Mouse (Mus musculus): ENCODE measurements around the gene Gpbp1.

Gpbp1 gene

DNA sequence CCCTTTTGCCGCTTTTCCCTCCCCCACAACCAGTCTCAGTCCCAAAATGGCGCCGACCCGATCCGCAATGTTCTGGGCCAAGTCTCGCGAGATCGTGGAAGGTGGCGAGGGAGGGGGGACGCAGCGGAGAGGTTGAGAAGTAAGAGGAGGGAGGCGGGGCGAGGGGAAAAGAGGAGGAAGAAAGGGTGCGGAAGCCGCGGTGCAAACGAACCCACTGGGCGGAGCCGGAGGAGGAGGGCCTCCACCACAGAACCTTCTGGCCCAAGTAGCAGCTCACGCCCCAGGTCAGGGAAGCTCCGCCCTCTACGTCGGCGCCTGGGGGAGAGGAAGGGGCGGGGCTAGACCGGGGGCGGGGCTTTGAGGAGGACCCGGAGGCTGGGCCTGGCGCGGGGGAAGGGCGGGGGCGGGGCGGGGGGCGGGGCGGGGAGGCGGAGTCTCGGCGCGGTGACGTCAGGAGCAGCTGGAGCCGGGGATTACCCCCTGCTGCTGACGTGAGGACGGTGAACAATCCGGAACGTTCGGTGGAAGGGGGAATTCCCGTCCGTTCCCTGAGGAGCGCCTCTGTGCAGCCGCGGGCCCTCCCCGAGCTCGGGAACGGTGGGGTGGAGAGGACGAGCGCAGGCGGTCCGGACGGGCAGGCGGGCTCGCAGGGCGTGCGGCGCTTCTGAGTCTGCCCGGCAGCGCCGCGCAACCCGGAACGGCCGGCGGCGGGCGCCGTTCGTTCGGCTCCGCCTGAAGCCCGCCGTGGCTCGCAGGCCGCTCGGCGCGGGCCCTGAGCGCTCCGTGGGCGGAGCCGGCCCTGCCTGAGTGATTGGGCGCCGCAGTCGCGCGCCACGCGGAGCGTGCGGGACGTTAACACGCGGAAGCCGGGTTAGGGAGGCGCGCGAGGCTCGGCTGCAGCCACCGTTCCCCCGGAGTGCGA is at the start of gene Gpbp1:
Gene Gpbp1 (minus strand): TSS at position 310 of the 922 bp plus-strand sequence.
- DNase-seq (ENCODE audit: low spot score in 2 of 2) = peak; percentile 100

DNA sequence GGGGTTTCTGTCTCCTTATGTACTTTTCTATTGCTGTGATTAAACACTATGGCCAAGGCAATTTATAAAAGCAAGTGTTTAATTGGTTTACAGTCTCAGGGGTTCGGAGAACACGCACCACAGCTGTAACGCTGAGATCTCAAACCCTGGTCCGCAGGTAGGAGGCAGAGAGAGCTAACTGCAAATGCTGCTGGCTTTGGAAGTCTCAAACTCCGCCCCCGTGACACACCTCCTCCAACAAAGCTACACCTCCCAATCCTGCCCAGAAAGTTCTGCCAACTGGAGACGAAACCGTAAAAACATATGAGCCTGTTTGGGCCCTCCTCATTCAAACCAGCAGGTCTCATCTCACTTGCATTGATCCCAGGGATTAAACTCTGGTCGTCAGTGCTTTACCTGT is 47.8 kb upstream of the Gpbp1 start:
- no peak for DNase-seq (ENCODE audit: low spot score in 2 of 2)

DNA sequence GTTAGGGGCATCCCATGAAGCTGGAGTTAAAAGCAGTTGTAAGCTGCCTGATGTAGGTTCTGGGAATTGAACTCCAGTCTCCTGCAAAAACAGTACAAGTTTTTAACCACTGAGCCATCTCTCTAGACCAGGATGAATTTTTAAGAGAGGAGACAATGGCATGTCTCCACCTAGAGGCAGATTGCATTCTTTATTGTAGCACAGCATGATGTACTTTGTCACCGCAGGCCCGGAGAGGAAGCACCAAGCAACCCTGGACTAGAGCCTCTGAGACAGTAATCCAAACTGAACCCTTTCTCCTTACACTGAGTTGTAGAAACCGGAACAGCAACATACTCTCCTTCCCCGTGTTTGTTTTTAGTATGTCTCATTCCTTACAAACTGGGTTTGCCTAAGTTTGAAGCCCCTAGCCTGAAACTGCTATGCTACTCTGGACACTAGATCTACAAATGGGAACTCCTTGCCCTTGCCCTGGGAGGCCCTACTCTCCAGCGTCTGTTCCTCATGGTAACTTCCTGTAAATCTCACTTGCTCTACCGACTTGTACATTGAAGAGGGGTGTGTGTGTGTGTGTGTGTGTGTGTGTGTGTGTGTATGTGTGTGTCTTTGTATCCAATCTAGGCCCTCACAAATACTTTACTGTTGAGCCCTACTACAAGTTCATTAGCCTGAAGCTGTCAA is 46.4 kb upstream of the Gpbp1 start:
- DNase-seq (ENCODE audit: low spot score in 2 of 2) = no peak

DNA sequence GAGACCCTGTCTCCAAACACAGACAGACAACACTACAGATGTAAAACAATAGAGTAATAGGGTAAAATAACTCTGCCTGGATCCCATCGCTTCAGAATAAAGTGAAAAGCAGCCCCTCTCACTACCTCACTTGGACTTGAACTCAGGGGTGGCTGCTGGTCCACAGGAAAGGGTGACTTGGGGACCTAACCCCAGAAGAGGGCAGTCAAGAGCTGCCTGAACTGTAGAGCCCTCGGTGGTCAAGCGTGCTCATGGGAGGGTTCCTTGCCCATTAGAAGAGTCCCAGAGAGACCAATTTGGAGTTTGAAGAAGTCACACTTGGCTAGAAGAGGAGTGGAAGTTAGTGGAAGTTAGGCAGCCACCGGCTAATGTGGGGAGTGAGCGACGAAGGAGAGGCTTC is 44.2 kb upstream of the Gpbp1 start:
- DNase-seq (ENCODE audit: low spot score in 2 of 2) = no peak

DNA sequence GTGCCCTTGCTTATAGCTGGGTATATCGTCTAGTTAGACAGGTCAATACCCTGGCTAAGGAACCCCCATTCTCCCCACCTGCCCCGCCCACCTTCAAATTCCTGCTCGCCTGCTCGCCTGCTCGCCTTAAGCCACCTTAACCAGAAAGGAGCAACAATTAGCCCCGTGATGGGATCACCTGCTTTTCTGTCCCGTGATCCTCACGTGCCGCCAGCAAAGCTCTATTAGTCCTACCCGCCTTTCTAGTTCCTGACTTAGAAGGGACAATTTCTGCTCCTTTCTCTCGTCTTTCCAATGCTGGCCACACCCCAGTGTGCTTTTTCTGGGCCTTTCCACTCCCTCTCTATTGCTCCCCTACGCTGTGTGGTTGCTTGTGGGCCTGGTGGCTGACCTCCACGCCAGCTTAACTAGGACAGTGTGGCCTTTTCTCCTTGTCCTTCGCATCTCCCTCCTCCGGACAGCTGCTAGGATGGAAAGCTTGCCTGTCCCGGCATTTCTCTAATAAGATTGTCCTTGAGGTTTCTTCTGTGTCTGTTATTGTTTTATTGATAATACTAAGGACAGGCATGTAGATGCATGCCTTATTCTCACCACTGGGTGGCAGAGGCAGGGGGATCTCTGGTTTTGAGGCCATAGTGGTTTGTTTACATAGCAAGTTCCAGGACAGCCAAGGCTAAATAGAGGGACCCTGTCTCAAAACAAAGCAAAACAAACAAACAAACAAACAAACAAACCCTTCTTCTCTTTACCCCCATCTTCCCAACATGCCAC is 42.5 kb upstream of the Gpbp1 start:
- DNase-seq (ENCODE audit: low spot score in 2 of 2) = no peak

DNA sequence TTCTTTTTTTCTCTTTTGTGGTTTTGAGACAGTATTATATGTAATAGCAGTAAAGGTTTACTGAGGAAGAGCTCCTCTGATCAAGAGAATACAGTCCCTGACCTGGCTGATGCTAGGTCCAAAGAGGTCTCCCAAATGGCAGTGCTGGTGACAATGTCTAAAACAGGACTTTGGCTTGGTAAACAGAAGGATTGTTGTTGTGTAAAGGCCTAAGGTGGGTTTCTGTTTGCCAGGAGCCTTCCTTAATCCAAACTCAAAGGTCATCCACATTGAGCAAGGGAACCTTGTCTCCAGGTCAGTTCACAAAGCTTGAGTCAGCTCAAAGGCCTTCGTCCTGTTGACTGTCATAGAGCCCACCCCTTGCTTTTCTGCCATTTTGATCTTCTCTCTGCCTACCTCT is 41.8 kb upstream of the Gpbp1 start:
- DNase-seq (ENCODE audit: low spot score in 2 of 2) = no peak

DNA sequence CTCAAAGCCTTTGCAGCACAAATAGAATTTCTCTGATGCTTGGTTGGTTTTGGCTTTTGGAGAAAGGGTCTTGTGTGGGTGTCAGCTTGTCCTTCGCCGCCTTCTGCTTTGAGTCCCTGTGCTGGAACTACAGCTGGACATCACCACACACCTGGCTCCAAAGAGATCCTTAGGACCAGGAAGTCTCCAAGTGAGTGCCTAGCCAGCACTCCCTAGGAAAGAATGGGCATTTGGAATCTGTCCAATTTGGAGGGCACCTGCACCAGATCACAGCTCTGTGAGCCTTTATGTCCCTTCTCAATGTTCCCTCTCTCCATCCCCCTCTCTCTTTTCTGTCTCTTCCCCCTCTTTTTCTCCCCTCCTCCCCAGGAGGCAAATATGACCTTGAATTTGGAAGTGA is 34.4 kb upstream of the Gpbp1 start:
- no peak for DNase-seq (ENCODE audit: low spot score in 2 of 2)

DNA sequence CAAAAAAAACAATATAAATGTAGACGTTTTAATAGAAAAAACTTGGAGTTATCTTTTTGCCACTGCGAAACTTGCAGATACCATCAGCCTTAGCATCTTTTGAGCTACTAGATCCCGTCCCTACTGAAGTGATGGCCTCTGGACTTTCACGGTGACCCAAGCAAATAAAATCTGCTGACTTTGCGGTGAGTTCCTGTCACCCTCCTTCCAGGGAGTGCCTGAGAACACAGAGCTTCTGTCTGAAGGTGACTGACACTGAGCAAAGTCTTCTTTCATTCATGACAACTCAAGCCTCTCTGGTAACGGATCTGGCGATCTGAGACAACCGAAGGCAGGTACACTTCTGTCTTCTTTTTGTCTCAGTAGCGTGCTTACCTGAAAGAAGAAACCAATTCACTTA is 32.4 kb upstream of the Gpbp1 start:
- DNase-seq (ENCODE audit: low spot score in 2 of 2) = no peak

DNA sequence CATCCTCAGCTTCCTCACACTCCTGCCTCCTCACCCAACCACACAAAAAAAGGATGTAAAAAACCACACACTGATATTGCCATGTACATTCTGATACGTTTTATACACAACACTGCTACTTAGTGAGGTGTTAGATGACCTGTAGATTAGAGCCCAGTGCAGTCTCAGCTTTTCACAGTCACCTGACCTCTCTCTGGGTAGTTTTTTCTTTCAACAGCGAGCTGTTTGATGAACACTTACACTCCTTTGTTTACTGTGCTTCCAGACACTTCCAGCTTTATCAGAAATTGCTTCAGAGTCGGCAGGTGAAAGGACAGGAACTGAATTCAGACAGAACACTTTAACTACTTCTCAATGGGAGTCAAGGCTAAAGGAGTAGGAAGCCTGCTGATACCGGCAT is 30.5 kb upstream of the Gpbp1 start:
- no peak for DNase-seq (ENCODE audit: low spot score in 2 of 2)

DNA sequence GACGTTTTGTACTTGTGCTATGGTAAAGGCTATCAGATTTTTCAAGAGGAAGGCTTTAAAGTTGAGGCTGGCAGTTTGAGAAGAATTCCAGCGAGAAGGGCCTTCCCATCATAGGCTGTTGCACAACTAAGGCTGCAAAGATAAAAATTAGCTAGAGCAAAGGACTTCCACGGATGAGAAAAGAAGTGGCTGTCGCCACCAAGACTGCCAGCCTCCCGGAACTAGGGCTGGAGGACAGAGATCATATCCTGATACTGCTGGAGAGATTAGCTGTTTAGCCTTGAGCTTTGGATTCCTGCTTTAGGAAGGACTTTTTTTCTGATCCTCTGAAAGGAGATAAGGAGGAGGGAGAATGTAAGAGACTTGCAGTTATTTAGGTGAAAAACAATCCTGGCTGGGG is 28.4 kb upstream of the Gpbp1 start:
- no peak for DNase-seq (ENCODE audit: low spot score in 2 of 2)

DNA sequence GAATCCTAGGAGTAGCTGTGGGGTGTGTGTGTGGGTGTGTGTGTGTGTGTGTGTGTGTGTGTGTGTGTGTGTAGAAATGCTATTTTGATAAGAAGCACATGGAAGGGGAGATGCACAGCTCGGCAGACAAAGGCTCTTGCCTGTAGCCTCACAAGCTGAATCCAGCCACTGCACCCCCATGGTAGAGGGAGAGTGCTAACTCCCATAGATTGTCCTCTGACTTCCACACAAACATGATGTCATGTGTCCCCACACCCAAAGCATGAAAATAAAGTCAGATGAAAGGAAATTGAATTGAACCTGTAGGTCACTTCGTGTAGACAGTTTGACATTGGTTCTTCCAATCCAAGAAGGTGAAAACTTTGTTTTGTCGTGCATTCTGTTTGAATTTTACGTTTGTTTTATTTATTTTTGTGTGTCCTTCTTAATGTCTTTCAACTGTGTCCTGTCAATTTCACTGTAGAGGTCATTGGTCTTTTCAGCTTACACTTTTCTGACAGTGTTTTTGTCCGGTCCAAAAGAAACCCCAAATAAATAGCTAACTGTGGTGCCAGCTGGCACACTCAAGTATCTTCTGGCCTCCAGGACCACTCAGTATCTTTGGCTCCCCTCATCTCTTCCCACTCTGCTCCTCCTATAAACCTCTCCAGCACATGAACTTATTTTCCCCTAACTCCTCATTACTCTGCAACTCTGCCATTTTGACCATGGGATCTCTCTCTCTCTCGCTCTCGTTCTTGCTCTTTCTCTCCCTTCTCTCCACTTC is 26.7 kb upstream of the Gpbp1 start:
- DNase-seq (ENCODE audit: low spot score in 2 of 2) = no peak

DNA sequence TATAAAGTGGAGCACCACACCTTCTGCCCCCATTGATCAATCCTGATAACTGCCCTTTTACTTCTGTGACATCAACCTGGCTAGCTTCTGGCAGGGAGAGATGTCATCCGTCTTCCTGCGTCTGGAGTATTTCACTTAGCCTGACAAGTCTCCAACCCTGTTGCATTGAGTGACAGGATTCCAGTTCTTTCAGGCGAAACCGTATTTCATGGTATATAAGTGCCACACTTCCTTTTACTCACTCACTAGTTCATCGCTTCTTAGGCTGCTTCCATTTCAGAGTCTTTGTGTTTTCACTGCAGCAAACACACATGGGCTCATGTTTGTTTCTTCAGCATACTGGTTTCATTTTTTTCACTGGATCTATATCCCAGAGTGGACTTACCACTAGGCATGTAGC is 19.5 kb upstream of the Gpbp1 start:
- DNase-seq (ENCODE audit: low spot score in 2 of 2) = no peak

DNA sequence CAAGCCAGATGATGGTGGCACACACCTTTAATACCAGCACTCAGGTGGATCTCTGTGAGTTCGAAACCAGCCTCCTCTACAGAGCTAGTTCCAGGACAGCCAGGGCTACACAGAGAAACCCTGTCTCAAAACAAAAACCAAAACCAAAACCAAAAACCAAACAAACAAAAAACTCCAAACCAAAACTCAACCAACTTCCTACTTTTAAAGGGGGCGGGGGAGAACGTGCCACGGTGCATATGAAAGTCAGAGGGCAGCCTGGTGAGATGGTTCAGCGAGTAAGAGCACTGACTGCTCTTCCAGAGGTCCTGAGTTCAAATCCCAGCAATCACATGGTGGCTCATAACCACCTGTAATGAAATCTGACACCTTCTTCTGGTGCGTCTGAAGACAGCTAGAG is 18.7 kb upstream of the Gpbp1 start:
- no peak for DNase-seq (ENCODE audit: low spot score in 2 of 2)

DNA sequence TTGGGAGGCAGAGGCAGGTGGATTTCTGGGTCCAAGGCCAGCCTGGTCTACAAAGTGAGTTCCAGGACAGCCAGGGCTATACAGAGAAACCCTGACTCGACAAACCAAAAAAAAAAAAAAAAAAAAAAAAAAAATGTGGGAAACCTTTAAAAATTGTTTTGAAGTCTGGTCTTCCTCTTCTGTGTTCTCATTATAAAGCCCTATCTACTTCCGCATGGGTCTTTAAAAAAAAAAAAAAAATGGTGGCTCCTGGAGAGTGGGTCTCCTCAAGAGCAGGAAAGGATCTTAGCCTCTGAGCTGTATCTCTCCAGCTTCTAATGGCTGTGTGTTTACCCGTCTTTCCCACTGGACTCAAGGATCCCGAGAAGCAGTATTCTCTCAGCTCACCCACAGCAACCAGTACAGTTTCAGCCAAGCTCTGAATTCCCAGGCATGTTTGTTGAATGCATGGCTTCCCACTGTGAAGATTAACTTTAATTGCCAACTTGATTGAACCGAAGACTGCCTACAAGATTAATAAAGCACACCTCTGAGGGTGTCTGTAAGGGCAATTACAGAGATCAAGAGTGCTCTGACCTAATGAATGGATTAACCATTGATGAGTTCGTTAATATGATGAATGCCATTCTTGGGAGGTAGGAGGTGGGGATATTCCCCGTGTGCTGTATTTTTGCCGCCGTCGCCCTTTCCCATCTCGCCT is 4.6 kb upstream of the Gpbp1 start:
- no peak for DNase-seq (ENCODE audit: low spot score in 2 of 2)

DNA sequence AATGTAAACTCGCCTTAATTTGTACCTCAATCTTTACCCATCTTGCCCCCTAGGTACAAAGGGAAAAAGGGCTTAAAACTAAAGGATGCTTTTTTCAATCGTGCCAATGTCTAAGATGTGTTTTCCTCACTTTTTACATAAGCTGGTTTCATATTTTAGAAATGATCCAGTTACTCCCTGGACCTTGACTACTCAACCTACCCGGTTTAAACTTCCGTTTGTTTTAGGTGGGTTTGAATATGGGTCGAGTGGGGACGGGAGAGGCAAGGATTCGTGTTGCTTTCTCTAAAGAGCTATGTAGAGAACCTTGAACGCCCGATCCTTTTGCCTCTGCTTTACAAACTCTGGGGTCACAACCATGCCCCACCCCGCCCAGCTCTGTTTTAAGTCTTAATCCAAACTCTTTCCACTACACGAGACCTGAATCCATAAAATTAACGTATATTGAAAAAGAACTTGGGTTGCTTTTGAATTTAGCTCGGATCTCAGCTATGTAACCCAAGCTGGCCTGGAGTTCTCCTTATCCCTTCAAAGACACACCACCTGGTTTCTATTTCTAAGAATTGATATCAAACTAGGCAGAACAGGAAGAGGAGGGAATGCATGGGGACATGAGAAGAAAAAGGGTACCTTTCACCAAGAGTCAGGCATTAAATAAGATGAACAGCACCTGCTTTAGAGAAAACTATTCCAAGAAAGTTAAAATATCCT is 1.3 kb upstream of the Gpbp1 start:
- DNase-seq (ENCODE audit: low spot score in 2 of 2) = no peak

DNA sequence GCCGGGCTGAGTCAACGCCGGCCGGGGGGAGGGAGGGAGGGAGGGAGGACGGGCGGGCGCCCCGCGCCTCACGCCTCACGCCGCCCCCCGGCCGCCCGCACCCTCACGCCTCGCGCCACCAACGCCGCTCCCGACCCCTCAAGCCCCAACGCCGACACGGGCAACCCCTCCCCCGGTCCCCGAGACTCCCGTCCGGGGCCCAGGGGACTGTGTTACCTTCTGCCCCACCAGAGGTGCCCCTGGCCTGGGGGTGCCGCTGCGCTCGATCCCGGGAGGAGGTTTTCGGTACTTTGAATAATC is 459 bp downstream of the Gpbp1 start:
- DNase-seq (ENCODE audit: low spot score in 2 of 2) = no peak

DNA sequence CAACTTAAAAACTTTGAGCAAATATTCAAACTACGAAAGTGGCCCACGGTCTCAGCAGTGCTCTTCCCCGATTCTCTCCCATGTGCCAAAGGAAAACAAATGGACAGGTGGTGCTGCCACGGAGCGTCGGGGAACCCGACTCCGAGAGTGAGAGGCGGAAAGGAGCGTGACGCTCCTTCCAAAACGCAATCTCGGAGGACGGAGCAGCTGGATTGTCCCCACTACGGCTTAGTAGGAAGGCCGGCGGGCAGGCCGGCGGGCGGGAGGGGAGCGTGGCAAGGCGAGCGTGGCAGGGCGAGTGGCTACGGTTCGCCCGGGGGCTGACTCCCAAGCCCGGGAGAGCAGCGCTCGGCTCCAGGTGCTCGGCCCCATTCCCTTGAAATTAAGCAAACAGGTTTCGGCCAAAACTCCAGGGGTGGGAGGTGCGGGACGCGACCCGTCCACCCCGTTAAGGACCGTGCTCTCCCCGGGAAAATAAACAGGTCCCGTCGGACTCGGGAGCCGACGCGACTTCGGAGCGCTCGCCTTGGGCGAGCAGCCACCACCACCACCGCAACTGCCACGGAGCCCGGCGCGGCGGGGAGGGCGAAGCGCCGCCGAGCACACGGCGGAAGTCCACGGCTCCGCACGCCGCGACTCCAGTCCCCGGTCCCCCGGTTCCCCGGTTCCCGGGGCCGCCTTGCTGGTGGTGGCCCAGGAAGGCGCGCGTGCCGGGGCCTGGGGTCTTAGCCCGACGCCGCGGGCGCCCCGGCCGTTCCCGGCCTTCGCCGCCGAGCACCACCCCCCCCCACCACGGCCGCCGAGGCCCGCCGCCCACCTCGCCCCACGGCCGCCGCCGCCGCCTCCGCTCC is 1.0 kb downstream of the Gpbp1 start:
- peak in 1 of 2 experiments; percentile 12 for DNase-seq (ENCODE audit: low spot score in 2 of 2)

DNA sequence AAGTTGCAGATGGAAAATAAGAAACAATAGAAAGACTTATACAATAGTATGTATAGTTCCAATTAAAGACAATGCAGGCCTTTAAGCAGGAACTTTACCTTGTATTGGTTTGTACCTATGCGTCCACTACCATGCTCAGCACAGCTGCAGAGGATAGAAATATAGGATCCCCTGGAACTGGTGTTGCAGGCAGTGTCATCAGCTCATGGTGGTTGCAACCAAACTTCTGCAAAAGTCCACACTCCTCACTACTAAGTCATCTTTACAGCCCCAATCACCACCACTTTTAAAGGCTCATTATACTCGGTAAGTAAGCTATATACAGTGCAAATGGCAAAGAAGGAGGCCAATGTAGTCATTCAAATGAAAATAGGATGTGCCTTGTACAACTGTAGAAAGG is 12.2 kb downstream of the Gpbp1 start:
- no peak for DNase-seq (ENCODE audit: low spot score in 2 of 2)

DNA sequence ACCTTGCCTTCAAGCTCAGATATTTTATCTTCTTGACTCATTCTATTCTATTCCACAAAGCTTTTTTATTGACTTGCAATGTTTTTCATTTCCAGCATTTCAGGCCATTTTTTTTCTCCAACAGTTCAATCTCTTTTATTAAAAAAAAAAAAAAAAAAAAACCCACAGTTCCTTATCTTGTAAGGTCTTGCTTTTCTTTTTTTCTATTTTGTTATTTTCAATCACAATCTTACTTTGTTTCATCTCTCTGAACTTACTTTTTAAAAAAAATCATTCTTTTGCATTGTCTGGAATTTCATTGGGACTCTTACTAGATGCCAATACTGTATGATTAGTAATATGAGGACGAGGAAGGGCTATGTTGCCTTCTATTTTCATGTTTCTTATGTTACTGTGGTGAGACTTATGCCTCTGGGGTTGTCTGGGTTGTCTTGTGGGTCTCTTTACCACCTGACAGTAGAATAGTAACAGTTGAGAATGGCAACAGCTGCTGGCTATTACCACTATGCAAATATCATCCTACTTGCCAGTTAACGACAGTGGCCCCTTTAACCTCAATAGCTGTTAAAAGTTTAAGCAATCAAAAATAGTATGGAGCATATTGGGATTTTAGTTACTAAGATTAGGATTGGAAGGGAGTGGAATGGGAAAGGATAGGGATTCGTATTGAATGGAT is 19.2 kb downstream of the Gpbp1 start:
- no peak for DNase-seq (ENCODE audit: low spot score in 2 of 2)

Data from left cerebral cortex, adult 9 months (tissue).